Mouse (Mus musculus): Measurements from ENCODE around the gene Col23a1. TPM values are rescaled to one million over a fixed set of nuclear protein-coding genes. Genes with fewer than 3 reads are reported as not detected.

Gene Col23a1
- polyA plus RNA-seq, 1 experiment from 2014 or later: 4.0 TPM

DNA sequence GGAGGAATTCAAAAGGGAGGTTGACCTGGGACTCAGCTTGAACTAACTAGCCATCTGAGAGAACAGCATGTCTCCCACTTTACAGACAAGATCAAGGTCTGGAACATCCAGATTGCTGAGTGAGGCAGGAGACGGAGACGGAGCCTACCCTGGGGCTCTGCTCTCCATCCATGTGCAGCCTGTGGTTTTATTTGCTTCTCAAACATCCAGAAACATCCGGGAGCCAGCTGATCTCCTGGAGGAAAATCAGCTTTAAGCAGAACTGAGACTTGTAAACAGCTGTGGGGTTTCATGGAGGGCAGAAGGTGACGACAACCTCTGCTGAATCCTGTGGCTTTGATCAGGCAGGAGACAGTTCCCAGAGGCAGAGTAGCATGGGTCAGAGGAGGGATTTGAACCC, 256.1 kb downstream of the Col23a1 start:
- Histone ChIP-seq H3K4me3 (ENCODE audit: low read length) (no peak overlapping the region), H3K9me3 (replicated peaks; ENCODE audit: control insufficient read depth, low read length) (no peaks in the 10 kb centered on the region), H3K9ac (ENCODE audit: low read length) (no peak overlapping the region), H3K27me3 (ENCODE audit: control insufficient read depth, insufficient read depth, low read length) (no peaks in the 10 kb centered on the region), H3K4me2 (ENCODE audit: low read depth, low read length) (no peak overlapping the region), H3K27ac (ENCODE audit: low read length) (no peak overlapping the region), H3K36me3 (ENCODE audit: control insufficient read depth, insufficient read depth) (no peaks in the 10 kb centered on the region), H3K4me1 (ENCODE audit: control insufficient read depth, insufficient read depth, low read length) (peaks cover 2% of the 10 kb centered on the region)
- ATAC-seq (replicated peaks; ENCODE audit: extremely low read depth, insufficient read depth, low FRiP score): no peak
- WGBS: 55% methylated on average over 4 of the region's 4 CpGs

DNA sequence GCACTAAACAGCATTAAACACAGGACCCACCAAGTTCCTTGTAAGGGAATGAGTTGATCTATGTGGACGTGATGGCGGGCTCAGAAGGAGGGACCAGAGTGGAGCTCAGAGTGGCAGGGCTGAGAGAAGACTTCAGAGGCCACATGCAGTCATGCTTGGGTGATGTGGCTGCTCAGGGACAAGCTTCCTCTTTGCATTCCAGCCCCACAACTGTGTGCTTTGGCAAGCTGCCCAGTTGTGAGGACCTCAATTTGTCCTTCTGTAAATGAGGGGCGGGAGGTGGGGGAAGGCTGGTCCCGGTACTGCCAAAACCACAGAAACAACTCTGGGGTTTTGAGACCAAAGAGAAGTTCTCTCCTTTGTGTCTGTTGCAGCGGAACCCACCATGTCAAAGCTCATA, 261.5 kb downstream of the Col23a1 start:
- no peaks in the 10 kb centered on the region for H3K9me3 ChIP-seq (replicated peaks; ENCODE audit: control insufficient read depth, low read length)
- H3K4me1 ChIP-seq (ENCODE audit: control insufficient read depth, insufficient read depth, low read length): peaks cover 11% of the 10 kb centered on the region
- H3K36me3 ChIP-seq (ENCODE audit: control insufficient read depth, insufficient read depth): no peaks in the 10 kb centered on the region
- H3K9ac ChIP-seq (ENCODE audit: low read length): no peak overlapping the region
- H3K4me2 ChIP-seq (ENCODE audit: low read depth, low read length): no peak overlapping the region
- H3K4me3 ChIP-seq (ENCODE audit: low read length): no peak overlapping the region
- WGBS: 24% methylated on average over 5 of the region's 5 CpGs
- H3K27ac ChIP-seq (ENCODE audit: low read length): no peak overlapping the region
- ATAC-seq (replicated peaks; ENCODE audit: extremely low read depth, insufficient read depth, low FRiP score): no peak
- H3K27me3 ChIP-seq (ENCODE audit: control insufficient read depth, insufficient read depth, low read length): no peaks in the 10 kb centered on the region

DNA sequence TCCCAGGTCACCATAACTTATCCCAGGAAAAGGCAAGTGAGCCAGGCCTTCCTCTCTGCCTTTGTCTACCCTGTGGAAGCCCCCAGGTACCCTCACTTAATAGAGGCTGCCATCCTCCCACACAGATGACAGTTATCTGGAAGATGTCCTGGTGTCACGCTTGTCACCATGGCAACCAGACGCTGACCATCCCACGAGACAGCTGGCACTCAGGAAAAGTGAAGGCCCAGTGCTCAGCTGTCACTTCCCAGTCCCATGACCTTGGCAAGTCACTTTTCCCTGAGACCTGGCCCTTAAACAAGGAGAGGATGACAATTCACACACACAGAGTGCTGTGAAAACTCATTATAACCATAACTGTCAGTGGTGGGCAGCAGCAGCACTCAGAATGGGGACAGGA, 262.4 kb downstream of the Col23a1 start:
- Histone ChIP-seq H3K27ac (ENCODE audit: low read length) (no peak overlapping the region), H3K4me1 (ENCODE audit: control insufficient read depth, insufficient read depth, low read length) (peaks cover 11% of the 10 kb centered on the region), H3K4me3 (ENCODE audit: low read length) (no peak overlapping the region), H3K27me3 (ENCODE audit: control insufficient read depth, insufficient read depth, low read length) (no peaks in the 10 kb centered on the region), H3K4me2 (ENCODE audit: low read depth, low read length) (no peak overlapping the region), H3K36me3 (ENCODE audit: control insufficient read depth, insufficient read depth) (no peaks in the 10 kb centered on the region), H3K9me3 (replicated peaks; ENCODE audit: control insufficient read depth, low read length) (no peaks in the 10 kb centered on the region), H3K9ac (ENCODE audit: low read length) (no peak overlapping the region)
- 51% methylated on average over 3 of the region's 3 CpGs for WGBS
- no peak for ATAC-seq (replicated peaks; ENCODE audit: extremely low read depth, insufficient read depth, low FRiP score)

DNA sequence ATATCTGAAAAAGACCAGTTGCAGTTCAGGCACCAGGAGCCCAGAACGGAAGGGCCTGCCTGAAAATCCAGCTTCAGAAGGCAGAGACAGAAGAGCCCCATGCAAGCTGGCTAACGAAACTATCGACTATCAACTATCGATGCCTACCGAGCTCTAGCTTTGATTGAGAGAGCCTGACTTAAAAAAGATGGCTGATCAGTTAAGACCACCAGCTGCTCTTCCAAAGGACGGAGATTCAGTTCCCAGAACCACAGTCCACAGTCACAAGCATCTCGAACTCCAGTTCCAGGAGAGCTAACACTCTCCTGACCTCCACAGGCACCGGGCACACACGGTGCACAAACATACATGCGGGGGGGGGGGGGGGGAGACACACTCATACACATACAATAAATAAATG, 264.9 kb downstream of the Col23a1 start:
- H3K9me3 ChIP-seq (replicated peaks; ENCODE audit: control insufficient read depth, low read length): no peaks in the 10 kb centered on the region
- H3K27me3 ChIP-seq (ENCODE audit: control insufficient read depth, insufficient read depth, low read length): no peaks in the 10 kb centered on the region
- H3K9ac ChIP-seq (ENCODE audit: low read length): no peak overlapping the region
- no peaks in the 10 kb centered on the region for H3K36me3 ChIP-seq (ENCODE audit: control insufficient read depth, insufficient read depth)
- peaks cover 11% of the 10 kb centered on the region for H3K4me1 ChIP-seq (ENCODE audit: control insufficient read depth, insufficient read depth, low read length)
- 66% methylated on average over 9 of the region's 10 CpGs for WGBS
- ATAC-seq (replicated peaks; ENCODE audit: extremely low read depth, insufficient read depth, low FRiP score): no peak
- no peak overlapping the region for H3K27ac ChIP-seq (ENCODE audit: low read length)
- no peak overlapping the region for H3K4me3 ChIP-seq (ENCODE audit: low read length)
- H3K4me2 ChIP-seq (ENCODE audit: low read depth, low read length): no peak overlapping the region

DNA sequence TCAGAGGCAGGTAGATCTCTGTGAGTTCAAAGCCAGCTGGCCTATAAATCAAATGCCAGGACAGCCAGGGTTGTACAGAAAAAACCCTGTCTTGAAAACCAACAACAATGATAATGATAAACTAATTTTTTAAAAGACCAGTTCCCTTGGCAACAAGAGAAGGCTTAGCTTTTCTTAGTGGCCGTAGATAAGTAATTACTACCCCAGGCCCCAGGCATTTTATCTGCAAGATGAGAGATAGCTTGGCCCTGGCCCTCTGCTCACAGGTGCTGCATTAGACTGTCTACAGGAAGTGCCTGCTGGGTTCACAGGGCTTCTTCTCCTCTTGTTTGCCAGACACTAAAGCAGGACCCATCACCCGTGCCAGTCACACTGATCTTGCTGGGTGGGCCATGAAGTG, 265.3 kb downstream of the Col23a1 start:
- no peaks in the 10 kb centered on the region for H3K27me3 ChIP-seq (ENCODE audit: control insufficient read depth, insufficient read depth, low read length)
- ATAC-seq (replicated peaks; ENCODE audit: extremely low read depth, insufficient read depth, low FRiP score): no peak
- WGBS: 47% methylated on average over 2 of the region's 2 CpGs
- no peak overlapping the region for H3K4me3 ChIP-seq (ENCODE audit: low read length)
- no peak overlapping the region for H3K4me2 ChIP-seq (ENCODE audit: low read depth, low read length)
- H3K27ac ChIP-seq (ENCODE audit: low read length): no peak overlapping the region
- H3K9me3 ChIP-seq (replicated peaks; ENCODE audit: control insufficient read depth, low read length): no peaks in the 10 kb centered on the region
- H3K9ac ChIP-seq (ENCODE audit: low read length): no peak overlapping the region
- peaks cover 11% of the 10 kb centered on the region for H3K4me1 ChIP-seq (ENCODE audit: control insufficient read depth, insufficient read depth, low read length)
- H3K36me3 ChIP-seq (ENCODE audit: control insufficient read depth, insufficient read depth): no peaks in the 10 kb centered on the region

DNA sequence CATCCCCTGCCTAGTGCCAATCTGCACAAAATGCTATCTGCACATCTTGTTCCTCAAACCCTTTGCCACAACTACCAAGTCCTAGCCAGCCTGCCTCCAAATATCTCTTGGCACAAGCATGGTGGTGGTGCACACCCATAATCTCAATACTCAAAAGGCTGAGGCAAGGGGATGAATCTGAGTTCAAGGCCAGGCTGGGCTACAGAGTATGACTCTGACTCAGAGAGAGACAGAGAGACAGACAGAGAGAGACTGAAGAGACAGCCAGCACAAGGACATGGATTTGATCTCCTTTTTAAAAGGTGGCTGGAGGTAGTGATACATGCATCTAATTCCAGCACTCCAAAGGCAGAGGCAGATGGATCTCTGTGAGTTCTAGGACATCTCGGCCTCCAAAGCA, 273.6 kb downstream of the Col23a1 start:
- Histone ChIP-seq H3K27ac (ENCODE audit: low read length) (no peak overlapping the region), H3K36me3 (ENCODE audit: control insufficient read depth, insufficient read depth) (no peaks in the 10 kb centered on the region), H3K4me2 (ENCODE audit: low read depth, low read length) (no peak overlapping the region), H3K9ac (ENCODE audit: low read length) (no peak overlapping the region), H3K9me3 (replicated peaks; ENCODE audit: control insufficient read depth, low read length) (no peaks in the 10 kb centered on the region), H3K4me1 (ENCODE audit: control insufficient read depth, insufficient read depth, low read length) (no peaks in the 10 kb centered on the region), H3K27me3 (ENCODE audit: control insufficient read depth, insufficient read depth, low read length) (no peaks in the 10 kb centered on the region), H3K4me3 (ENCODE audit: low read length) (no peak overlapping the region)
- no peak for ATAC-seq (replicated peaks; ENCODE audit: extremely low read depth, insufficient read depth, low FRiP score)
- 81% methylated on average over 1 of the region's 1 CpGs for WGBS

DNA sequence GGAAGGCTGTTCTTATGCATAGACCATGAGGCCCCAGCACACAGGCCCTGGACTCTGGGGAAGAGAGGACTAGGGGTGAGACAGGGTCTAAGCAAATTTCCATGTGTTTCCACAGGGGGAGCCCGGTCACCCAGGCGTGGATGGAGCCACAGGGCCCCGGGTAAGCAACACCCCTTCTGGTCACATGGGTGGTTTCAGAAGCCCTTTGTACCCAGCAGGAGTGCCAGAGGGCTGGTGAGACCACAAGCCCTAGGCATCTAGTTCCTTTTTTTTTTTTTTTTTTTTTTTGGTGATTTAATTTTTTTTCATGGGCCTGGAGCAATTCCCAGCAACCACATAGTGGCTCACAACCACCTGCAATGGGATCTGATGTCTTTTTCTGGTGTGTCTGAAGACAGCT, 275.3 kb downstream of the Col23a1 start:
- no peaks in the 10 kb centered on the region for H3K27me3 ChIP-seq (ENCODE audit: control insufficient read depth, insufficient read depth, low read length)
- no peaks in the 10 kb centered on the region for H3K36me3 ChIP-seq (ENCODE audit: control insufficient read depth, insufficient read depth)
- WGBS: 36% methylated on average over 3 of the region's 3 CpGs
- no peaks in the 10 kb centered on the region for H3K4me1 ChIP-seq (ENCODE audit: control insufficient read depth, insufficient read depth, low read length)
- no peak overlapping the region for H3K4me3 ChIP-seq (ENCODE audit: low read length)
- ATAC-seq (replicated peaks; ENCODE audit: extremely low read depth, insufficient read depth, low FRiP score): no peak
- no peak overlapping the region for H3K4me2 ChIP-seq (ENCODE audit: low read depth, low read length)
- no peaks in the 10 kb centered on the region for H3K9me3 ChIP-seq (replicated peaks; ENCODE audit: control insufficient read depth, low read length)
- H3K9ac ChIP-seq (ENCODE audit: low read length): no peak overlapping the region
- no peak overlapping the region for H3K27ac ChIP-seq (ENCODE audit: low read length)

DNA sequence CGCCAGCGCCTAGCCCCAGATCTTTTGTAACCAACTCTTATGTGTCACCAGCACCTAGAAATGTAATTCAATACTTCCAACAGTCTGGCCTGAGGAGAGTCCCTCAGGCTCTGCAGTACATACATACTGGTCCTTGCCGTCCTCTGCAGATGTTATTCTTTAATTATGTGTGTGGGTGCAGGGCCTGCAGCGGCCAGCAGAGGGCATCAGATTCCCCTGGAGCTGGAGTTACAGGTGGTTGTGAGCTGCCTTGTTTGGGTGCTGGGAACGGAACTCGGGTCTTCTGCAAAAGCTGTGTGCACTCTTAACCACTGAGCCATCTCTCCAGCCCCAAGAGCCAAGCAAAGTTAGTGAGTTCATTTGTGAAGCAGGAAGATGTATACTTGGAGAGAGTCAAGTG, 276.2 kb downstream of the Col23a1 start:
- Histone ChIP-seq H3K27ac (ENCODE audit: low read length) (no peak overlapping the region), H3K36me3 (ENCODE audit: control insufficient read depth, insufficient read depth) (no peaks in the 10 kb centered on the region), H3K4me2 (ENCODE audit: low read depth, low read length) (no peak overlapping the region), H3K4me3 (ENCODE audit: low read length) (no peak overlapping the region), H3K4me1 (ENCODE audit: control insufficient read depth, insufficient read depth, low read length) (no peaks in the 10 kb centered on the region), H3K27me3 (ENCODE audit: control insufficient read depth, insufficient read depth, low read length) (no peaks in the 10 kb centered on the region), H3K9ac (ENCODE audit: low read length) (no peak overlapping the region), H3K9me3 (replicated peaks; ENCODE audit: control insufficient read depth, low read length) (no peaks in the 10 kb centered on the region)
- no peak for ATAC-seq (replicated peaks; ENCODE audit: extremely low read depth, insufficient read depth, low FRiP score)
- WGBS: 86% methylated on average over 6 of the region's 6 CpGs

DNA sequence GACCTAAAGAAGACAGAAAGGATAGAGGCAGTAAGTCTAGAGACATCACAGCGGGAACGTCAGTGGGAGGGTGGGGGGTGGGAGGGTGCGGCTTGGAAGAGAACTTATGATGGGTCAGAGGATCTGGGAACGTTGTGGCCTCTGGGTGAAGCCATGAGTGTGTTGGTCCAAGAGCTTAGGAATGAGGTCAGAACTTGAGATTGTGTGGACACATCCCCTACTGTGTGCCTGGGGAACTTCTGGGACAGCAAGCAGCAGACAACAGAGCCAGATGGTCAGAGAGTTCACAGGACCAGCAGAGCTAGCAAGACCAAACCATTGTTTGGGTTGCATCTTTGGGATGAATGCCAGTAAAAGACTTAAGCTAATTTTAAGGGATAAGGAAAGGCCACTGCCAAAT, 279.1 kb downstream of the Col23a1 start:
- Histone ChIP-seq H3K4me2 (ENCODE audit: low read depth, low read length) (no peak overlapping the region), H3K36me3 (ENCODE audit: control insufficient read depth, insufficient read depth) (no peaks in the 10 kb centered on the region), H3K4me1 (ENCODE audit: control insufficient read depth, insufficient read depth, low read length) (no peaks in the 10 kb centered on the region), H3K9me3 (replicated peaks; ENCODE audit: control insufficient read depth, low read length) (no peaks in the 10 kb centered on the region), H3K27ac (ENCODE audit: low read length) (no peak overlapping the region), H3K27me3 (ENCODE audit: control insufficient read depth, insufficient read depth, low read length) (no peaks in the 10 kb centered on the region), H3K4me3 (ENCODE audit: low read length) (no peak overlapping the region), H3K9ac (ENCODE audit: low read length) (no peak overlapping the region)
- WGBS: 74% methylated on average over 4 of the region's 4 CpGs
- ATAC-seq (replicated peaks; ENCODE audit: extremely low read depth, insufficient read depth, low FRiP score): no peak

DNA sequence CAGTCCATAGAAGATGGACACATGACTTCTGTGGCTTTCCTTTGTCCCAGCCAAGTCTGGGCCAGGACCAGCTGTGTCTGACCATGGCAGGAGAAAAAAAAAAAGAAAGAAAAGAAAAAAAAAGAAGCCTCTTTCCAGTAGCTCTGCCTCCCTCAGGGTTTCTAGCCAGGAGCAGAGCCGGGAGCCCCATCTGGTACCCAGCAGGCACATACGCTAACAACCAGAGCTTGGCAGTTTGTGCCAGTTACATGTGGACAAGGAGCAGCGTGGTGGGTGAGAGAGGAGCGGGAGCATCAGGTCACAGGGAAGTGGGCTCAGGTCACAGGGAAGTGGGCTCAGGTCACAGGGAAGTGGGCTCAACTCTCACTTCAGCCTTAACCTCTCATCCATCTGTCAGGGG, 286.7 kb downstream of the Col23a1 start:
- Histone ChIP-seq H3K27ac (ENCODE audit: low read length) (no peak overlapping the region), H3K27me3 (ENCODE audit: control insufficient read depth, insufficient read depth, low read length) (no peaks in the 10 kb centered on the region), H3K36me3 (ENCODE audit: control insufficient read depth, insufficient read depth) (no peaks in the 10 kb centered on the region), H3K9ac (ENCODE audit: low read length) (no peak overlapping the region), H3K4me2 (ENCODE audit: low read depth, low read length) (no peak overlapping the region), H3K4me3 (ENCODE audit: low read length) (no peak overlapping the region), H3K4me1 (ENCODE audit: control insufficient read depth, insufficient read depth, low read length) (no peaks in the 10 kb centered on the region), H3K9me3 (replicated peaks; ENCODE audit: control insufficient read depth, low read length) (no peaks in the 10 kb centered on the region)
- WGBS: 81% methylated on average over 4 of the region's 4 CpGs
- ATAC-seq (replicated peaks; ENCODE audit: extremely low read depth, insufficient read depth, low FRiP score): no peak
